Mouse (Mus musculus) A20 (cell line): ENCODE results near the gene Cntn4.

Source experiments
- DNase-seq: peaks from one replicate; pipeline ENCODE4 v3.0.0-alpha.2; 2011; ENCODE audit warnings: low read depth, low spot score

Gene Cntn4

DNA sequence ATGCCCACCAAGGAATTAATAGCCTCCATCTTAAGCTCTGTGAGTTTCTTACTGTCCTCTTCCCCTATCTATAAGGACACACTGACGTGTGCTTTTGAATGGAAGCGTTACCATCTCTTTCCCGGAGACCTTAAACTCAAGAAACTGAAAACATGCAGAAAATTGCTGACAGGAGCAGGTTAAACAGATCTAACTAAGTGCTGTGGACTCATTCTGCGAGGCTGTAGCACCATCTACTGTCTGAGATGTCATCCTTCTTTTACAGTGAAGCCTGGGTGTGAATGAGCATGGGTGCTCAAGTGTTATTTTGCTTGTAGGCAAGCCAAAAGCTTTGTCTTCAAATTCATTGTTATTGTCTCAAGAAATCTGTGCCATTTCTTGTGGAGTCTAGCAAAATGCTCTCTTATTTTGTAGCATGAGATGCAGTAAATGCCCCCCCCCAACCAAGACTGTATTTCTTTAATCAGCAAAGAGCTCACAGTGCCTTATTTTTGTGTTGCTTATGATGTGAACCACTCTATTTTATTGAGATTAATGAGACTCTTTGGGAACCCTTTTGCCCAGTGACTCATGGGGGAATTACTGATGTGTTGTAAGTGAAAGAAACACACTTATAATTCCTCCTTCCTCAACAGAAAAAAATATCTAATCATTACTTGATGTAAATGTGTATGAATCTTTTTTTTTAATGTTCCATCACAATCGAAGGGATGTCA, 968.2 kb downstream of the Cntn4 start:
- DNase-seq = peak; percentile 64

DNA sequence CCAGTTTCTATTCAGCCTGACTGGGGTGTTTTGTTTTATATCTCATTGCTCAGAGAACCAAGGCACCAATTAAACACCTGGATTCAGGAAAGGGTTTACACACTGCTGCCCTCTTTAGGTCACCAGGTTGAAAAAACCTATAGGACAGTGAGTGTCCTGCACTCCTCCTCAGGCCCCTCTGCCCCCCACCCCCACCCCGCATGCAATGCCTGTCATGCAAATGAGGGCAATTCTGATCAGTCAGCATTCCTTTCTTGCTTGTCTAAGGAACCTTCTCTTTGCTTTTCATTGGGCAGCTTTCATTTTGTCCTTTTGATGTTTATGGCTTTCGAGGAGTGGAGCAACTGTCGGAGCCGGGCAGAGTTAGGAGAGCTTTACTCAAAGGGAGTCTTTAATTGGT, 969.5 kb downstream of the Cntn4 start:
- DNase-seq = no peak

DNA sequence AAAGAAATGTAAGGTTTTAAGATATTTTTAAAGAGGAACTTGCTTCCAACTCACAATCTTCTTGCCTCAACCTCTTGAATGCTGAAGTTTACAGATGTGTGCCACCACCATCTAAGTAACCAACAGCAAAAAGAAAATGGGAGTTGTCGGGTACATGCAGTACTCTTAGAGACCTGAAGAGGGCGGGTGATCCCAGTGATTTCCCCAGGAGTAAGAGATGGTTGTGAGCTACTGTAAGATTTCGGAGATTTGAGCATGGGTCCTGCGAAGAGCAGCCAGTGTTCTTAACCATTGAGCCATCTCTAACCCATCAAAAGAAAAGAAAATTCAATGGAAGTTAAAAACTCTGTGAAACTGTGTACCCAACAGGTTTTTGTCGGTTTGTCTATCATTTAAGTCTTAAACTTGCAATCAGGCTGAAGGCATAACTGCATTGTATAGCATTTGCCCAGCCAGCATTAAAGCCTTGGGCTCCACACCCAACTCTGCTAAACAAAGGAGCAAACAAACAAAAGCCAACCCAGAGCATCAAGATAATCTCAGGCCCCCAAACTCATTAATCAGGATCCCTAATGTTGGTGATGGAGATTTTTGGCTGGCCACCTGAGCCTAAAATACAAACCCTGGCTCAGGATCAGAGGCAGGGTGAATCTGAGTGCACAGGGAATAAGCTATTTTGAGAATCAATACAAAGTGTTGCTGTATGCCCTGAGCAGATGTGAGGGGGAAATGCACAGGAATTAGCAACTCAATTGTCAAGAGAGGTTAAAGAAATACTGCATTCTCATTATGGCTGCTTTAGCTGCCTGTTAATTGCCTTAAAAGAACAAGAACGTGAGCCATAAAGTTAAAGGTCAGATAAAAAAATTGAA, 986.6 kb downstream of the Cntn4 start:
- DNase-seq = peak; percentile 64

DNA sequence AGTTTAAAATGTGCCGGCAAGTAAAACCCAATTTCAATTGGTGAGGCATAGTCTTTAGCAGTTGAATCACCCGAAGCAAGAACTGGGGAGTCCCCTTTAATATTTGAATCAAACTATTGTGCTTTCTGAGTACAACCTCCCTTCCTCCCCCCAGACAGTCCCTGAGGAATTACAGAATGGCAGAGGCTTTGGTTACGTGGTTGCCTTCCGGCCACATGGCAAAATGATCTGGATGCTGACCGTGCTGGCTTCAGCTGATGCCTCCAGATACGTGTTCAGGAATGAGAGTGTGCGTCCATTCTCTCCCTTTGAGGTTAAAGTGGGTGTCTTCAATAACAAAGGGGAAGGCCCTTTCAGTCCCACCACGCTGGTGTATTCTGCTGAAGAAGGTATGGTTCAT, 998.1 kb downstream of the Cntn4 start:
- DNase-seq = no peak

DNA sequence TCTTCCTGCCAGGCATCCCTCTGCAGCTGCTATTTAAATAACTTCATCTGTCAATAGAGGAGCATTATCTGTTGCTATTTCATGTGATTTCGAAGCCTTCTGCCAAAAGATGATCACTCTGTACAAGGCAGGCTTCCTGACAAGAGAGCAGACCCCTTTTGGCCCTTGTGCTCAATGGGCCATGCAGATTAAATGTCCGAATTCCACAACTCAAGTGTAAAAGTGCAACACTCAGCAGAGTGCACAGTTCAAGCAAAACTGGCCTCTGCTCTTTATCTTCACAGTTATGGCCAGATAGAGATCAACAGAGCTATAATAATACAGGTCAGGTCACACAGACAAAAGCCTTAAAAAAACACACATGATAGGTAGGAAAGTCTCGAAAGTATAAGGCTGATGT, 1024.5 kb downstream of the Cntn4 start:
- no peak for DNase-seq

DNA sequence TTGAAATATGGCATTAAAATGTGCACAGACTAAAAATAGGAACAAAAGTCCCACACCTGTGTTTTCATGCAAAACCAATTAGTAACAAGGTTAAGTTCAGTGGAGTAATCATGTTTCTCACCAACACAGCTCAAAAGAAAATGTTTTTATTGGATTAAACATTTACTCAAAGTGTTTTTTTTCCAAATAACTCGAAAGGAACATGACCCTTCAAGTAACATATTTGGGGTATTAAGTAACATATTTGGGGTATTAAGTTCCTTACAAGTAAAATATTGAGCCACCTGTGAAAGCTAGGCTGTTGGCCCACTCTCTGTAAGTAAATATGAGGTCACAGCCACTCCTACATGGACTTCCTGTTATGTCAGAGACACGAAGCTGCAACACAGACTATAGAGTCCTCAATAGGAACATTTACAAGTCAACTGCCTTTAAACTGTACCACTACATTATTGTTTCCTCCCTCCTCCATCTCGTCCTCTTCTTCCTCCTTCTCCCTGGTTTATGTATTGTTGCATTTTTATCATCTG, 1028.1 kb downstream of the Cntn4 start:
- no peak for DNase-seq

DNA sequence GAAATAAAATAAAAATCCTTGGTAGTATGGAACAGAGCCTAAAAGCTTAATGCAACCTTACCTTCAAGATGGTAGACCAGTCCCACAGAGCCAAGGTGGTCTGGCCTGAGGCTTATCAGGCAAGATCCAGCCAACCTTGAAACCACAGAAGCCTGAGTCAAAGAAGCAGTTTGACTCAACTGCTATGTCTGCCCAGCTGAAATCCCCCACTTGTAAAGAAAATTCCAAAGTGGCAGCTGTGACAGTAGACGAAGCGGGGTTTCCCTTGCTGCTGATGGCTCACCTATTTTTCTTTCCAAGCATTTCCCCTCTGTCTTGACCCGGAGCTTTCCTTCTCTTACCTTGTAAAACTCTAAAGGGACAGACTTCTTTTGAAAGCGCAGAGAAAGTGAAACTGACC, 1048.2 kb downstream of the Cntn4 start:
- peak; percentile 58 for DNase-seq

DNA sequence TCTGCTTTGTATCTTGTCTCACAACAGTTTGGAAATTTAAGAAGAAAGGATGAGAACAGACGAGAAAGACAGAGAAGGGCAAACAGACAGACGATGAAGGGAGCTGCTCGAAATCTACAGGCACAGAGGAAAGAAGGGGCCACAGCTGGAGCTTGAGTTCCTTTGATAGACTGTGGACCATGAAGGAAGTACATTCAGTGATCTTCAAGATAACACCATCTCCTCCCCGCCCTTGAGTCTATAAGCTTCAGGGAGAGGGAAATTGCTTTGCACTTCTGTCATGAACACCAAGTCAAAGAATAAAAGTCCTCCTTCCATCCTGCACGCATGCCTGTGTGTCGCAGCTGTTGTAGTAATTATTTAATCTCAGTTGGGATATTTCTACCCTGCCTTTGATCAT, 1048.6 kb downstream of the Cntn4 start:
- DNase-seq = no peak

DNA sequence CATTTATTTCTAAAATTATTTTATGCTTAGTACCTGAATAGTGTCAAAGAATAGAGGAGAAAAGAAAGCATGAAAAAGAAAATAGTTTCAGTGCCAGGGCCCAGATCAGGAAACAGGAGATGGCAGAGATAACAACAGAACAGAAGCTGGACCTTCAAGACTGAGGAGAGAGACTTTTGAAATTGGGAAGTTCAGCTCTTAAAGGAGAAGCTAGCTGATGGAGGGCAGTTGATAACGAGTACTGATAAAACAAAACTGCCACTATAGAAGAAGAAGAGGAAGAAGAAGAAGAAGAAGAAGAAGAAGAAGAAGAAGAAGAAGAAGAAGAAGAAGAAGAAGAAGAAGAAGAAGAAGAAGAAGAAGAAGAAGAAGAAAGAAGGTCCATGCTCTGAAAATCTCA, 1050.2 kb downstream of the Cntn4 start:
- no peak for DNase-seq

DNA sequence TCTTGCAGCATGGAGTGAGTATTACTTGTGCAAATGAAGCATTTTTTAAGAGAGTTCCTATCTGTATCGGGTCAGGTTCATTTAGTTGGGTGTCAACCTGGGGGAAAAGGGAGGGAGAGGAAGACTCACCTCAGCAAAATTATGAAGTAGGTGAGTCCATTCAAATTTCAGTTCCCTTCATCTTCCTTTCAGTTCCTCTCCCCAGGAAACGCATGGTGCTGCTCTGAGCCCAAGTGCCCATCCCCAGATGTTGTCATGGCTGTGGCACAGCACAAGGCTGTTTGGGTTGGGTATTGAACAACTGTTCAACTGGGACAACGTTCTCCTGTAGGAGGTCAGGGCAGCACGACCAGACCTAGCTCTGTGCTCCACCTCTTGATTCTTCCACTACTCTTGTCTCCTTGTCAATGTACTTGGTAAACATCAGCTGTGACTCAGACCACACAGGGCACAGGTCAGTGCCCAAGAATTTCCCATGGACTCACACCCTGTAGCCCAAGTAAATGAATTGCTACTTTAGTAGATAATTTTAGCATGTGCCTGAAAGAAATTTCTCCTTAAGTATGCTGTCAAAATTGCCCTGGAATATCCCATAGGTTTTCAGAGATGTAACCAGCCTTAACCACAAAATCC, 1052.3 kb downstream of the Cntn4 start:
- DNase-seq = peak; percentile 54

DNA sequence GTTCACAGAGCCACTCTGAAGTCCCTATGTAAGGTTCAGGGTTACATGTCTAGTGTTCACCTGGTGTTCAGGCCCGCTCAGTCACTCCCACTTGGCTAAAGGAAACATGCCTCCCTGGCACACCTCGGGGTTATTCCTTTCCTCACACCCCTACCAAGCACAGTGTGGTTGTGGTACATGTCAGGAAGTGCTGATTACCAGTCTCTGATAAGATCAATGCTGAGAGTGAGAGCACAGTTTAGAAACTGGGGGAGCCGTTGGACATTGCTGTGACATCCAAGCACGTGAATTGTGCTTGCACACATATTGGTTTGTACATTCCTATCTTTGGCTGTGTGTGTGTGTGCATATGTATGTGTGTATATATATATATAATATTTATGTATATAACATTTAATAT, 1055.1 kb downstream of the Cntn4 start:
- no peak for DNase-seq

DNA sequence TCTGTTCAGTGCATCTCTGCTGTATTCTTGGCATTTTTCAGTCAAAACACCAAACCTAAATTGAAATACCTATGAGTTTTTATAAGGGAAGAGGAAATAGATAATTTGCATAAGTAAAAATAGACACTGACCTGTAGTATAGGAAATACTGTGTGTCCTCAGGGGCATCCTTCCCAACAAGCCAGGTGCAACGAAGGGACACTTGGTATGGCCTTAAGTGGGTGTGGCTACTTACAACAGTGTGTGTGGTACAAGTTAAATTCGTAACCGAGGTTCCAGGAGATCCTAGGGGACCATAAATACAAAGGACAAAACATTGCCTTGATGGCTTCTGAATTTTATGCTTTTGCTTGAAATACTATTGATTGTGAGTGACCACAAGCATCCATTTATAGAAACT, 1060.8 kb downstream of the Cntn4 start:
- DNase-seq = peak; percentile 9

DNA sequence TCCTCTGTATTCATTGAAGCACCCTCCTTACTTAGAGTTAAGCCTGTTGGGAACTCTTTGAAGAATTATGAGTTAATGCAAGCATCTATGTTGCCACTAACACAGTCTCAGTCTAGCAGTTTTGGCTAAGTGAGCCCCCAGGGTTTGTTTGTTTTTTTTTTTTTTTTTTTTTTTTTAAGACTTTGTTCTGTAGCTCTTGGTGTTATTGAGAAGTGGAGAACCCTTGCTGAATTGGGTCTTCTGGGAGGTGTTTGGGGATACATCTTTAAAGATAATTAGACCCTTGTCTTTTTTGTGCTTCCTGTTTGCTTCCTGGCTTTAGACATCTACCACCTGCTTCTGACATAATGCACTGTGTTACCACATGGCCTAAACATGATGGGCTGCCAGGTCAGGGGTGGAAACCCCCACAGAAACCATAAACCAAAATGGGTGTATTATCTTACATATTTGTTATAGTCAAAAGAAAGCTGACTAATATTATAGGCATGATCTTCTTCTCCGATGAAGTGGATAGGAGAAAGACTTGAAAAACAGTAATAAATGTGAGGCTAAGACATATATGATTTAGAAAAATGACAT, 1062.9 kb downstream of the Cntn4 start:
- DNase-seq = no peak

DNA sequence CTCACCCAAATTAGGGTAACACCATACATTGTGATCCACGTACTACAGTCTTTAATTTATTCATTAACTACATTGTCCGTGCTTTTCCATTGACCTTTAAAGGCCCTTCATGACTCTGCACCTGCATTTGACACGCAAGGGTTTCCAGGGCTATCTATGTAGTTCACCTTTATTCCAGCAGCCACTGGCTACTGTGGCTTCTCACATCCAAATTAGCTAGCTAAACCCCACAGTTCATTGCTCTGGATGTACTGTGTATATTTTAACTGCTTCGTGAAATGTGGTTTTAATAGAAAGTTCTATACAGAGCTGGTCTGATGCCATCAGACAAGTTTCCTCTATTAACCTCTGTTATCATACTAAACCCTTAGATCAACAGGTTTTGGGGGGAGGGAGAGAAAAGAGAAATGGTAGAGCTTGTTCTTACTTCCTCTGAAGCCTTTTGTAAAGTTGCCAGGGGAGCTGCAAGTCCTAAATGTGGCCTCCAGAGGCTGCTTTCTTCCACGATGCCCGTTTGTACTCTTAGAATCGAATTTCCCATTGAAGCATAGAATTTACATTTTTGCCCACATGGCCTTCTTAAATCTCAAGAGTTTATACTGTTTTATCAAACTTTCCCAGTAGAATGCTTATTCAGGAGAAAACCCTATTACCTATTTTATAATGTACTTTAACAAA, 1066.2 kb downstream of the Cntn4 start:
- no peak for DNase-seq

DNA sequence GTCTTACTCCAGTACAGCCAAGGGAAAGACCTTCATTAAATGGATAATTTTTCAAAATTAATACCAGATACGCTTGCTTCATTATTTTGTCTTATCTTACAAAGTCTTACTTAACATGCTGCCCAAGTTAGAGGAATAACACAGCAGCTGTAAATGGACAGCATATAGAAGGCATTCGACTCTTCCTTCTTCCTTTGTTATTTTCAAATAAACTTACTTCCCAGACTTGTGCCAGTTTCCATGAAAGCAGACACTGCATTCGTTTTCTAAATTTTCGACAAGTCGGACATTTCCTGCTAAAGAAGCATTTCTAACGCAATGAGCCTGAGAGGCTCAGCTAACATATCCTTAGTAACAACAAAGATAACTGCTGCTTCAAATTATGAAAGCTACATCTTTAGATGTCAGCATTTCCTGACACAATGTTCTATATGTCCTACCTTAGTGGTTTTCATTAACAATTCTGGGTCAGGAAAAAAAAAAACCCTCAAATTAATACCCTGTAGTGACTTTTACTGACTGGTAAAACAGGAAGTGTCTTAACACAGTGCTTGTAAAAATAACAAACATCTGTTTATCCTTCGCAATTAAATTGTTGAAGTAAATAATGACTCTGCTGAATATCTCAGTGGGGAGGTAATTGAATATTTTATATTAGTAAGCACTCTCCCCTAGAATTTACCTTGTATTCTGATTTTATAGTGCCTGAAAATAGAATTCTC, 1068.4 kb downstream of the Cntn4 start:
- DNase-seq = no peak

DNA sequence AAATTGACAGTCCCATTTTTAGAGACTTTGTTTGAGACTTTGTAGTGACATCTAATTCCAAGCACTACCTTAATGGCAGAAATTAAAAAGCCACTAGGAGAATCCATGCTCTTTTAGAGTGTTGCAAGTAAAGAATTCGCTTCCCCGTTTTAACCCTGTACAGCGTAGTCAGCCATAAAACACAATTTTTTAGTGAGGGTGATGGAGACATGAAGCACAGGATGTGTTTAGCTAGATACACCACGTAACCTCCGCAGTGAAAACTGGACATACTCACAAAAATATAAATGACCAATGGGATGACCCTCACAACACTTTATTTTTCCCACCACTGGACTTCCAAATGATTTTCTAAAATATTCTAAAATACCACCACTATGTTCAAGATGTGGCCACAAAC, 1069.8 kb downstream of the Cntn4 start:
- no peak for DNase-seq

DNA sequence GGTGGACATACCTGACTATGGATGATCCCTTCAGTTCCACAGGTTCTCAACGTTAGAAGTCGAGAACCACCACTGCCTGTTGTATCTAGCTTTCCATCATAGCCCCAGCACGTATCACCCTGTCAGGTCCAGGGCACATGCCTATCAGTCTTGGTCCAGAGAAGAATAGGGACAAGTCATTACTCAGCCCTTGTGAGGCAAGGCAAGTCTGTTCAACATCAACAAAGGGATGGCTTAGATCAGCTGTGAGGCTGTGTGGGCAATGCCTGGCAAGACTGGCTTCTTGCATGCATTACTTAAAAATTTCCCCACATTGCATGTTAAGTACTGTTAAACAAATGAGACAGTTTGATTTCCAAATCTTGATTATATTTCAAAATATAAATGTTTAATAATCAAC, 1070.3 kb downstream of the Cntn4 start:
- no peak for DNase-seq
